Mouse (Mus musculus): ENCODE results near the gene Ptprcap. TPM values are rescaled to one million over a fixed set of nuclear protein-coding genes. Genes with fewer than 3 reads are reported as not detected.
"Not testable (repeated sequence)": the region's sequence is repeated elsewhere in the genome, so short reads cannot be mapped to it uniquely, and the experiment has no call there.

Ptprcap gene
- polyA plus RNA-seq, 1 experiment from 2014 or later = 17.9 TPM

DNA sequence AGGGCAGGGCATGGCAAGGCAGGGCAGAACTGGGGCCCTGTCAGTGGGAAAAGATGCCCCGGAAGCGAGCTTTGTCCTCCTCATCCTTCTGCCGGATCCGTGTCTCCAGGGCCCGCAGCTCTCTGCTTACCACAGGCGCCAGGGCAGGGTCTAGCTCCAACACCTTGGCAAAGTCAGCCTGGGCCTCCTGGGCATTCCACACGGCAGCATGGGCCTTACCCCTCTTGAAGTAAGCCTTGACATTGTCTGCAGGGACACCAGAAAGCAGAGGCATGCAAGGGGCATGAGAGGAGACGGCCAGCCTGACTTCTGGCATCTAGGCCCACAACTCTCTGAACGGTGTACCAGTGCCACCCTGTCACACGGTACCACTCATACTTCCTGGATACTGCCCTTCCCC is 38.9 kb upstream of the Ptprcap start:
- Histone ChIP-seq H3K4me2 (ENCODE audit: low read depth, low read length) (no peak overlapping the region), H3K36me3 (ENCODE audit: control insufficient read depth, insufficient read depth) (peaks cover 11% of the 10 kb centered on the region), H3K27me3 (ENCODE audit: control insufficient read depth, insufficient read depth, low read depth, low read length) (no peaks in the 10 kb centered on the region), H3K4me3 (ENCODE audit: low read depth, low read length) (no peak overlapping the region), H3K27ac (ENCODE audit: low read length) (no peak overlapping the region), H3K9ac (ENCODE audit: low read depth, low read length) (no peak overlapping the region), H3K9me3 (replicated peaks; ENCODE audit: control insufficient read depth, low read length) (no peaks in the 10 kb centered on the region), H3K4me1 (ENCODE audit: control insufficient read depth, low read depth, low read length) (peaks cover 19% of the 10 kb centered on the region)
- WGBS (ENCODE audit: insufficient replicate concordance) = 85% methylated on average over 10 of the region's 10 CpGs
- no peak for ATAC-seq (ENCODE audit: low read depth)

DNA sequence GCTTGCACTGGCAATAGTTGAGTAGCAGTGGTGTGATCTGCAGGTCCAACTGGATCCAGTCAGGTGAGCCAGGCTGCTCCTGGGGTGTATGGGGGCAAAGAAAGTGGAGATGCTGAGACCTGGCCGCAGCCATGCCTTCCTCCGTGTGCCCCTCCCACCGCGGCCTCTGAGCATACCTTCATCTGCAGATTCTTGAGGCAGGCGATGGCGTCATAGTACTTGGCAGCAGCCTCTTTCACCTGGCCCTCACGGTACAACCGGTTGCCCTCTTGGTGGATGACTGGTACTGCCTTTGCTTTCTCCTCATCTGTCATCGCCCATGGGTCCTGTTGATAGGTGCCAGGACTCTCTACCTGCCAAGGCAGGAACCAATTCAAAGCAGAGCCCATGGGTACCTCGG is 38.3 kb upstream of the Ptprcap start:
- no peak overlapping the region for H3K9ac ChIP-seq (ENCODE audit: low read depth, low read length)
- H3K4me2 ChIP-seq (ENCODE audit: low read depth, low read length) = no peak overlapping the region
- no peak overlapping the region for H3K27ac ChIP-seq (ENCODE audit: low read length)
- 85% methylated on average over 10 of the region's 10 CpGs for WGBS (ENCODE audit: insufficient replicate concordance)
- H3K36me3 ChIP-seq (ENCODE audit: control insufficient read depth, insufficient read depth) = peaks cover 11% of the 10 kb centered on the region
- H3K9me3 ChIP-seq (replicated peaks; ENCODE audit: control insufficient read depth, low read length) = no peaks in the 10 kb centered on the region
- H3K4me1 ChIP-seq (ENCODE audit: control insufficient read depth, low read depth, low read length) = peaks cover 19% of the 10 kb centered on the region
- no peak for ATAC-seq (ENCODE audit: low read depth)
- no peak overlapping the region for H3K4me3 ChIP-seq (ENCODE audit: low read depth, low read length)
- H3K27me3 ChIP-seq (ENCODE audit: control insufficient read depth, insufficient read depth, low read depth, low read length) = no peaks in the 10 kb centered on the region

DNA sequence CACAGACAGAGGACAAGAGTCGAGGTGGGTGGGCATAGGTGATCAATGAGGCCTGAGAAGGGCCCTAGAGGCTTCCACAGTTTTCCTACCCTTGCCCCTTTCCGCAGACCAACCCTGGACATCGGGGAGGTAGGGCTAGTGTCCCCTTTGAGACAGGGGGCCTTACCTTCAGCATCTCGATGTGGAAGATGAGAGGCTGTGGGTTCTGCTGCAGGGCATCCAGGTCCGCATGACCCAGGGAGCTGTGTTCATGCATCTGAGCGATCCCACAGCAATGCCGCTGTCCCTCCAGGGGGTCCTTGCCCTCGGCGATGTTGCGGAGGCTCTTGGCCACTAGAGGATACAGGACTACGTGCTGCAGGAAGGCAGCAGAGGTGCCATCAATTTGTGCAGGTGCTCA is 37.6 kb upstream of the Ptprcap start:
- no peaks in the 10 kb centered on the region for H3K27me3 ChIP-seq (ENCODE audit: control insufficient read depth, insufficient read depth, low read depth, low read length)
- H3K4me3 ChIP-seq (ENCODE audit: low read depth, low read length) = no peak overlapping the region
- peaks cover 11% of the 10 kb centered on the region for H3K36me3 ChIP-seq (ENCODE audit: control insufficient read depth, insufficient read depth)
- peaks cover 25% of the 10 kb centered on the region for H3K4me1 ChIP-seq (ENCODE audit: control insufficient read depth, low read depth, low read length)
- ATAC-seq (ENCODE audit: low read depth) = no peak
- H3K9ac ChIP-seq (ENCODE audit: low read depth, low read length) = no peak overlapping the region
- H3K9me3 ChIP-seq (replicated peaks; ENCODE audit: control insufficient read depth, low read length) = no peaks in the 10 kb centered on the region
- H3K4me2 ChIP-seq (ENCODE audit: low read depth, low read length) = no peak overlapping the region
- 78% methylated on average over 11 of the region's 11 CpGs for WGBS (ENCODE audit: insufficient replicate concordance)
- H3K27ac ChIP-seq (ENCODE audit: low read length) = no peak overlapping the region

DNA sequence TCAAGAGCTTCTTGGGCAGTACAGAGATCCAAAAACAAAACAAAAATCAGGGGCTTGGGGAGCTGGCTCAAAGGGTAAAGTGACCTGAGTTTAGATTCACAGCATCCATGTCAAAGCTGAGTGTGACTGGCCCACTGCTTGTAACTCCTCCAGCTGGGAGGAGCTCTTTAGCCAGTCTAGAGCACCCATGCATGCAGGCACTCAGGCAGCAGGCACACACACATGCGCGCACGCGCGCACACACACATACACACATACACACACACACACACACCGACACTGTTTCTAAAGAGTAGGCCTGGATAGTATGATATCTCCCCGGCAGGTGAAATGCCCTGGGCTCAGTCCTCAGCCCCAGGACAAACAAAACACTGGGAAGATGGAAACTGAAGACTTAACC is 36.4 kb upstream of the Ptprcap start:
- Histone ChIP-seq H3K27ac (ENCODE audit: low read length) (no peak overlapping the region), H3K4me1 (ENCODE audit: control insufficient read depth, low read depth, low read length) (peaks cover 34% of the 10 kb centered on the region), H3K9me3 (replicated peaks; ENCODE audit: control insufficient read depth, low read length) (no peaks in the 10 kb centered on the region), H3K4me2 (ENCODE audit: low read depth, low read length) (no peak overlapping the region), H3K9ac (ENCODE audit: low read depth, low read length) (no peak overlapping the region), H3K4me3 (ENCODE audit: low read depth, low read length) (no peak overlapping the region), H3K27me3 (ENCODE audit: control insufficient read depth, insufficient read depth, low read depth, low read length) (no peaks in the 10 kb centered on the region), H3K36me3 (ENCODE audit: control insufficient read depth, insufficient read depth) (peaks cover 11% of the 10 kb centered on the region)
- WGBS (ENCODE audit: insufficient replicate concordance) = 87% methylated on average over 7 of the region's 7 CpGs
- ATAC-seq (ENCODE audit: low read depth) = no peak

DNA sequence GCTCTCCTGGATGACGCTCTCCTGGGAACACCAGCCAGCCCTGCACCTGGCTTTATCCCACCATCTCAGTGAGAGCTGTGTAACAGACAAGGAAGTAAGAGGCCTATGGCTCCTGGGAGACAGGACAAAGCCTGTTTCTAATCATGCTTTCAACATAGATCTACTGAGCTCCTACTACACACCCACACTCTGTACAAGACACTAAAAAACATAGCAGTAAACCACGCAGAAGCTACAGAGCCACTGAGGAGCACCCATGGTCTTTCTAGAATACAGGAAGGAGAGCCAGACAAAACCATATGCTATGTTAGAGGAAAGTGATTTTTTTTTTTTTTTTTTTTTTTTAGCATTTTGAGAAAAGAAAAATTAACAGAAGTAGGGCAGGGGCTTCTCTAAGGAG is 35.1 kb upstream of the Ptprcap start:
- no peak overlapping the region for H3K27ac ChIP-seq (ENCODE audit: low read length)
- no peak overlapping the region for H3K9ac ChIP-seq (ENCODE audit: low read depth, low read length)
- peaks cover 40% of the 10 kb centered on the region for H3K4me1 ChIP-seq (ENCODE audit: control insufficient read depth, low read depth, low read length)
- H3K9me3 ChIP-seq (replicated peaks; ENCODE audit: control insufficient read depth, low read length) = no peaks in the 10 kb centered on the region
- no peaks in the 10 kb centered on the region for H3K27me3 ChIP-seq (ENCODE audit: control insufficient read depth, insufficient read depth, low read depth, low read length)
- 81% methylated on average over 2 of the region's 2 CpGs for WGBS (ENCODE audit: insufficient replicate concordance)
- H3K4me2 ChIP-seq (ENCODE audit: low read depth, low read length) = no peak overlapping the region
- peaks cover 11% of the 10 kb centered on the region for H3K36me3 ChIP-seq (ENCODE audit: control insufficient read depth, insufficient read depth)
- ATAC-seq (ENCODE audit: low read depth) = no peak
- no peak overlapping the region for H3K4me3 ChIP-seq (ENCODE audit: low read depth, low read length)

DNA sequence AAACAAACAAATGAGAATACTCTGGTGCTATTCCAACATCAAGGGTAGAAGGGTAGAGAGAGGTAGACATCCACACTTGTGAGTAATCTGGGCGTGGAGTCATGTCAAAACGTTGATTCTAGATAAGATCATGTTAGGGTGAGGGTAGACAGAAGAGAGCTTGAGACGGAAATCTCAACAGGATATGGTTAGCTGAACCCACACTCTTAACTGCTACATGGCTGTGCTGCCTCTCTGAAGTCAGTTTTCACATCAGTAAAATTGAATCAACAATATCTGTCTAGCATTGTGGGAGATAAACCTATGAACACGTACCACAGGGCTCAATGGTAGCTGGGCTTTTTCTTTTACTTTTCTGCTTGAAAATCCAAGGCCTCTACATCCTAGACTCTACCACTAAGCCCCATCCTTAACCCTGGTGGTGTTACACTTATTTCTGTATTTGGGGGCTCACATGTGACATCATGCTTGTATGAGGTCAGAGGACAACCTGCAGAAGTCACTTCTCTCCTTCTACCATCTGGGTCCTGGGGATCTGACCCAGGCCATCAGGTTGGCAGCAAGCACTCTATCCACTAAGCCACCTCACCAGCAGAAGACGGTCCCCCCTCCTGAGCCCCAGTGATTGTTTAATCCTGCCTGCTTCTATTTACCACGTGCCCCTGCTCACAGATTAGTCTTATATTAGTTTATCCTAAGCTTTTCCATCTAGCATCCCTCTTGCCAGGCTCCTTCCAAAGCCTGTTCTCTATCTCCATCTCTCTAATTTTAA is 33.5 kb upstream of the Ptprcap start:
- H3K9ac ChIP-seq (ENCODE audit: low read depth, low read length) = no peak overlapping the region
- H3K36me3 ChIP-seq (ENCODE audit: control insufficient read depth, insufficient read depth) = peaks cover 6% of the 10 kb centered on the region
- H3K4me2 ChIP-seq (ENCODE audit: low read depth, low read length) = peak overlapping the region; percentile 77
- no peaks in the 10 kb centered on the region for H3K9me3 ChIP-seq (replicated peaks; ENCODE audit: control insufficient read depth, low read length)
- WGBS (ENCODE audit: insufficient replicate concordance) = 54% methylated on average over 6 of the region's 6 CpGs
- peaks cover 41% of the 10 kb centered on the region for H3K4me1 ChIP-seq (ENCODE audit: control insufficient read depth, low read depth, low read length)
- ATAC-seq (ENCODE audit: low read depth) = no peak
- no peaks in the 10 kb centered on the region for H3K27me3 ChIP-seq (ENCODE audit: control insufficient read depth, insufficient read depth, low read depth, low read length)
- no peak overlapping the region for H3K4me3 ChIP-seq (ENCODE audit: low read depth, low read length)
- H3K27ac ChIP-seq (ENCODE audit: low read length) = no peak overlapping the region

DNA sequence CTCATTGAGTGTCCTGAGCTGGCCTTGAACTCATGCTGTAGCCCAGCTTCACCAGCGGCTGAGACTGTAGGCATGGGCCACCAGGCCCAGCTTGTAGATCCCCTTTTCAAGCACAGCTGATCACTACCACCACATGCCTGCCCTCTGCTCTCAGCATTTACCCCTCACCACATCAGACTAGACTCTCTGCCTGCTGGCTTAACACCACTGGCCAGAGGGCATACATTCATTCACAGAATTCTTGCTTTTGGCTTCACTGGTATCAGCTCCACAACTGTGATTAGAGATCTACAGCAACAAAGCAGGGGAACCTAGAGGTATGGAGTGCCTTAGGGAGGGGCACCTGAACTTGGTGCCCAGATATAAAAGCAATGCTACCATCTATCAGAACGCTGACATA is 32.9 kb upstream of the Ptprcap start:
- peaks cover 45% of the 10 kb centered on the region for H3K4me1 ChIP-seq (ENCODE audit: control insufficient read depth, low read depth, low read length)
- 87% methylated on average over 2 of the region's 2 CpGs for WGBS (ENCODE audit: insufficient replicate concordance)
- peak overlapping the region; percentile 63 for H3K4me3 ChIP-seq (ENCODE audit: low read depth, low read length)
- no peak for ATAC-seq (ENCODE audit: low read depth)
- no peak overlapping the region for H3K9ac ChIP-seq (ENCODE audit: low read depth, low read length)
- peaks cover 2% of the 10 kb centered on the region for H3K36me3 ChIP-seq (ENCODE audit: control insufficient read depth, insufficient read depth)
- no peaks in the 10 kb centered on the region for H3K9me3 ChIP-seq (replicated peaks; ENCODE audit: control insufficient read depth, low read length)
- no peaks in the 10 kb centered on the region for H3K27me3 ChIP-seq (ENCODE audit: control insufficient read depth, insufficient read depth, low read depth, low read length)
- no peak overlapping the region for H3K27ac ChIP-seq (ENCODE audit: low read length)
- H3K4me2 ChIP-seq (ENCODE audit: low read depth, low read length) = peak overlapping the region; percentile 77

DNA sequence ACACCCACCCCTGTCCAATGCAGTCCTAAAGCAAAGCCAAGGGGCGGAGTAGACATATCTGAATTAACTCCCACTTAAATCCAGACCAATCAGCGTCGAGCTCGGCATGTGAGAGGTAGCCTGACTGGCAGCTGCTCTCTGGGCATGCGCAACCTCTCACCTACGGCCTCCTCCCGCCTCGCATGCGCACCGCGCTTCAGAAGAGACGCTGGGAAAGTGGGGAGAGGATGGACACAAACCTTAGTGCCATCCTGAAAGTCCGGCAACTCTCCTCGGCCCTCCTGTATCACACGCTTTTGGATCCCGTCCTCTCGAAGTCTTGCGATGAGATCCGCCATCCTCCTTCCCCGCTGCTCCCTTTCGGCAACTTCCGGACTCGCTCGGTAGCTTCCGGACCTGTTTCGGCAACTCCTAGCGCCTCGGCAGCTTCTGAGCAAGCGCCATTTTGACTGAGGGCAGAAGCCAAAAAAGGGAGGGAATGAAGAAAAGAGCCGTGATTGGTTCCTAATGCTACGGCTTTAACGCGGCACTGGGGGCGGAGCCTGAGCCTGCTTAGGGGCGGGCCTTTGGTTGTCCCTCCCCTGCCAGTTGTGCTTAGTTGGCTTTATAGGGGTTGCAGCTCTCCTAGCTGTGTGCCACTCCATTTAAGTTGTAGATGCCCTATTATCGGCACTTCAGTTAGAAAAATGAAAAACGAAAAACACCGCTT is 32.2 kb upstream of the Ptprcap start:
- H3K27ac ChIP-seq (ENCODE audit: low read length) = peak overlapping the region; percentile 83
- peak; percentile 64 for ATAC-seq (ENCODE audit: low read depth)
- H3K4me1 ChIP-seq (ENCODE audit: control insufficient read depth, low read depth, low read length) = peaks cover 45% of the 10 kb centered on the region
- H3K9ac ChIP-seq (ENCODE audit: low read depth, low read length) = peak overlapping the region; percentile 64
- WGBS (ENCODE audit: insufficient replicate concordance) = 2% methylated on average over 38 of the region's 38 CpGs
- H3K27me3 ChIP-seq (ENCODE audit: control insufficient read depth, insufficient read depth, low read depth, low read length) = no peaks in the 10 kb centered on the region
- no peaks in the 10 kb centered on the region for H3K9me3 ChIP-seq (replicated peaks; ENCODE audit: control insufficient read depth, low read length)
- peak overlapping the region; percentile 63 for H3K4me3 ChIP-seq (ENCODE audit: low read depth, low read length)
- peak overlapping the region; percentile 77 for H3K4me2 ChIP-seq (ENCODE audit: low read depth, low read length)
- H3K36me3 ChIP-seq (ENCODE audit: control insufficient read depth, insufficient read depth) = no peaks in the 10 kb centered on the region

DNA sequence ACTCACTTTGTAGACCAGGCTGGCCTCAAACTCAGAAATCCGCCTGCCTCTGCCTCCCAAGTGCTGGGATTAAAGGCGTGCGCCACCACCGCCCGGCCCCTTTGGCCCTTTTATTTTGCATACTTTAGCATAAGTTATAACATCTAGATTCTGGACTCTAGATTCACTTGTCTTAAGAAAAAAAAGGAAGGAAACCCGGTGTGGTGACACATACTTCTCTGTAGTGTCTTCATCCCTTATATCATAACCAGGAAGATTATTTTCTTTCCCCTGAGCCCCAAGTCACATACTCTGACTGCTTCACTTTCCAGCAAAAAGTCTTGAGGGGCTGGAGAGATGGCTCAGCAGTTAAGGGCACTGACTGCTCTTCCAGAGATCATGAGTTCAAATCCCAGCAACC is 31.5 kb upstream of the Ptprcap start:
- Histone ChIP-seq H3K4me1 (ENCODE audit: control insufficient read depth, low read depth, low read length) (peaks cover 50% of the 10 kb centered on the region), H3K4me2 (ENCODE audit: low read depth, low read length) (peak overlapping the region; percentile 77), H3K27ac (ENCODE audit: low read length) (peak overlapping the region; percentile 78)
- not testable (repeated sequence) for H3K36me3 ChIP-seq (ENCODE audit: control insufficient read depth, insufficient read depth); ATAC-seq (ENCODE audit: low read depth); H3K4me3 ChIP-seq (ENCODE audit: low read depth, low read length); H3K9me3 ChIP-seq (replicated peaks; ENCODE audit: control insufficient read depth, low read length); H3K9ac ChIP-seq (ENCODE audit: low read depth, low read length); H3K27me3 ChIP-seq (ENCODE audit: control insufficient read depth, insufficient read depth, low read depth, low read length)
- WGBS (ENCODE audit: insufficient replicate concordance) = 32% methylated on average over 6 of the region's 6 CpGs
